Mouse (Mus musculus): Measurements from ENCODE around the gene Cfl1.

Cfl1 gene

GRCm38 (mm10) chr19:5529325-5530137 lies 39.3 kb downstream of the Cfl1 start:
- peak; percentile 93 to 94 for DNase-seq (ENCODE audit: low spot score in 2 of 2)

GRCm38 (mm10) chr19:5530138-5530524 lies 39.9 kb downstream of the Cfl1 start:
- no peak for DNase-seq (ENCODE audit: low spot score in 2 of 2)

- no peak for DNase-seq (ENCODE audit: low spot score in 2 of 2)
Observed at GRCm38 (mm10) chr19:5532520-5532919, 42.3 kb downstream of the Cfl1 start.

- DNase-seq (ENCODE audit: low spot score in 2 of 2), result no peak
Observed at GRCm38 (mm10) chr19:5538786-5539185, 48.5 kb downstream of the Cfl1 start.

GRCm38 (mm10) chr19:5543362-5543761 lies 53.1 kb downstream of the Cfl1 start:
- no peak for DNase-seq (ENCODE audit: low spot score in 2 of 2)

- DNase-seq (ENCODE audit: low spot score in 2 of 2), result no peak
Observed at GRCm38 (mm10) chr19:5544031-5544430, 53.8 kb downstream of the Cfl1 start.
